Mouse (Mus musculus) kidney, adult 2 months (tissue): ENCODE results near the gene Gipc2.

ENCODE experiments used
- CTCF ChIP-seq: fragments of 200-500 bp; conservative IDR thresholded peaks from 2 replicates; pipeline ENCODE4 v1.5.1; 2011; ENCODE audit warnings: low read depth, mild to moderate bottlenecking, control low read depth, low read length, moderate library complexity, mixed read lengths; ENCODE audit not compliant: insufficient read depth, insufficient read length
- POLR2A ChIP-seq: fragments of 200-500 bp; IDR thresholded peaks from one replicate; pipeline ENCODE4 v1.6.1; 2011; ENCODE audit warnings: low read depth, low read length, control low read depth

GRCm38 (mm10) chr3:152058235-152058634 is 107.8 kb downstream of the Gipc2 start:
- no peak for TF ChIP-seq CTCF
- TF ChIP-seq POLR2A, result no peak
